Mouse (Mus musculus) midbrain, embryonic 11.5 days (tissue): ENCODE measurements around the gene Park7. TPM values are rescaled to one million over a fixed set of nuclear protein-coding genes. Genes with fewer than 3 reads are reported as not detected.
A peak's percentile ranks its signal among the peaks of the same experiment; 100 is the strongest.

ENCODE experiments used
- ATAC-seq: fragments of 200-750 bp; cut with Nextera tagmentation; 2 replicates; pipeline ENCODE4 v1.8.0; 2017; ENCODE audit warnings: moderate TSS enrichment, moderate library complexity; ENCODE audit not compliant: low FRiP score
- DNase-seq: peaks from one replicate; pipeline ENCODE4 v3.0.0; 2015; ENCODE audit warnings: low spot score; ENCODE audit errors: missing footprints
- H3K27ac ChIP-seq: fragments of 300-500 bp; sonication (generic); 2 replicates; pipeline ENCODE4 v1.5.1; 2014; ENCODE audit warnings: low read depth, low read length
- H3K27me3 ChIP-seq: fragments of 300-500 bp; sonication (generic); 2 replicates; pipeline ENCODE4 v1.6.1; 2014; ENCODE audit warnings: mild to moderate bottlenecking, low read length, moderate library complexity, mixed read lengths; ENCODE audit not compliant: control insufficient read depth, insufficient read depth
- H3K36me3 ChIP-seq: fragments of 300-500 bp; sonication (generic); 2 replicates; pipeline ENCODE4 v1.6.1; 2014; ENCODE audit warnings: mild to moderate bottlenecking, low read length, moderate library complexity, mixed read lengths; ENCODE audit not compliant: control insufficient read depth, insufficient read depth
- H3K4me1 ChIP-seq: fragments of 300-500 bp; sonication (generic); 2 replicates; pipeline ENCODE4 v1.6.1; 2014; ENCODE audit warnings: low read length; ENCODE audit not compliant: control insufficient read depth, insufficient read depth
- H3K4me2 ChIP-seq: fragments of 300-500 bp; sonication (generic); 2 replicates; pipeline ENCODE4 v1.6.1; 2014; ENCODE audit warnings: mild to moderate bottlenecking, moderate library complexity
- H3K4me3 ChIP-seq: fragments of 300-500 bp; sonication (generic); 2 replicates; pipeline ENCODE4 v1.5.1; 2014; ENCODE audit warnings: low read depth, low read length
- H3K9ac ChIP-seq: fragments of 300-500 bp; sonication (generic); 2 replicates; pipeline ENCODE4 v1.6.1; 2014; ENCODE audit warnings: low read length
- H3K9me3 ChIP-seq: fragments of 300-500 bp; sonication (generic); 2 replicates; pipeline ENCODE4 v1.6.1; 2016; ENCODE audit warnings: low read length; ENCODE audit not compliant: control insufficient read depth
- WGBS: fragments of 180-500 bp; shearing (Covaris S2); extraction: QIAGEN DNeasy Blood & Tissue Kit; methylation state at CpG from one replicate; pipeline ENCODE4 v1.1.7; 2014; 5-methylcytosine and 5-hydroxymethylcytosine counted together
- polyA plus RNA-seq: library from polyadenylated mRNA; unstranded; fragments of >200 nt; fragmentation: Nextera tagmentation; extraction: Ambion mirVana; gene quantifications from 2 replicates; pipeline ENCODE4 v1.2.1, GENCODE M21; 2014

The Park7 gene
- polyA plus RNA-seq, 1 experiment from 2014 or later = 406 TPM

GRCm38 (mm10) chr4:150902062-150902461 is 12.2 kb downstream of the Park7 start:
- no peak overlapping the region for H3K4me2 ChIP-seq
- no peak for ATAC-seq
- DNase-seq = peak; percentile 61
- H3K36me3 ChIP-seq = peaks cover 14% of the 10 kb centered on the region
- no peaks in the 10 kb centered on the region for H3K9me3 ChIP-seq
- no peaks in the 10 kb centered on the region for H3K4me1 ChIP-seq
- 92% methylated on average over 12 of the region's 12 CpGs for WGBS
- H3K9ac ChIP-seq = no peak overlapping the region
- no peak overlapping the region for H3K27ac ChIP-seq
- H3K4me3 ChIP-seq = no peak overlapping the region
- no peaks in the 10 kb centered on the region for H3K27me3 ChIP-seq

- H3K27ac ChIP-seq = no peak overlapping the region
- DNase-seq = peak; percentile 92
- H3K9me3 ChIP-seq = no peaks in the 10 kb centered on the region
- H3K4me2 ChIP-seq = no peak overlapping the region
- no peak overlapping the region for H3K9ac ChIP-seq
- WGBS = 59% methylated on average over 9 of the region's 9 CpGs
- no peaks in the 10 kb centered on the region for H3K27me3 ChIP-seq
- no peak for ATAC-seq
- peaks cover 17% of the 10 kb centered on the region for H3K36me3 ChIP-seq
- H3K4me1 ChIP-seq = no peaks in the 10 kb centered on the region
- H3K4me3 ChIP-seq = no peak overlapping the region
Observed at GRCm38 (mm10) chr4:150901651-150902050, 12.6 kb downstream of the Park7 start.

GRCm38 (mm10) chr4:150900486-150900885 is 13.8 kb downstream of the Park7 start:
- no peaks in the 10 kb centered on the region for H3K4me1 ChIP-seq
- no peak for ATAC-seq
- no peak overlapping the region for H3K9ac ChIP-seq
- WGBS = 95% methylated on average over 13 of the region's 13 CpGs
- no peak overlapping the region for H3K4me3 ChIP-seq
- no peaks in the 10 kb centered on the region for H3K27me3 ChIP-seq
- H3K27ac ChIP-seq = no peak overlapping the region
- DNase-seq = peak; percentile 47
- peaks cover 18% of the 10 kb centered on the region for H3K36me3 ChIP-seq
- no peak overlapping the region for H3K4me2 ChIP-seq
- no peaks in the 10 kb centered on the region for H3K9me3 ChIP-seq

- Histone ChIP-seq H3K4me3 (no peak overlapping the region), H3K4me1 (no peaks in the 10 kb centered on the region), H3K36me3 (peaks cover 18% of the 10 kb centered on the region), H3K4me2 (no peak overlapping the region), H3K9ac (no peak overlapping the region), H3K27ac (no peak overlapping the region), H3K27me3 (no peaks in the 10 kb centered on the region), H3K9me3 (no peaks in the 10 kb centered on the region)
- ATAC-seq (0 out of 2 replicates have a peak, but pooled peaks have one; percentile 40), DNase-seq (peak; percentile 92)
- WGBS = 62% methylated on average over 13 of the region's 13 CpGs
Observed at GRCm38 (mm10) chr4:150898716-150899365, 15.4 kb downstream of the Park7 start.

GRCm38 (mm10) chr4:150896896-150897624 is 17.2 kb downstream of the Park7 start:
- H3K36me3 ChIP-seq = peaks cover 16% of the 10 kb centered on the region
- ATAC-seq = no peak

GRCm38 (mm10) chr4:150894718-150895501 is 19.3 kb downstream of the Park7 start:
- peak; percentile 44 for DNase-seq
- Histone ChIP-seq H3K4me3 (no peak overlapping the region), H3K27me3 (no peaks in the 10 kb centered on the region), H3K36me3 (peaks cover 8% of the 10 kb centered on the region), H3K9ac (no peak overlapping the region), H3K4me1 (no peaks in the 10 kb centered on the region), H3K4me2 (no peak overlapping the region), H3K9me3 (no peaks in the 10 kb centered on the region), H3K27ac (no peak overlapping the region)
- no peak for ATAC-seq
- WGBS = 77% methylated on average over 8 of the region's 8 CpGs

More at GRCm38 (mm10) chr4:150896896-150897624, 17.2 kb downstream of the Park7 start:
- H3K9me3 ChIP-seq = no peaks in the 10 kb centered on the region
- H3K9ac ChIP-seq = no peak overlapping the region
- 96% methylated on average over 26 of the region's 26 CpGs for WGBS
- H3K4me1 ChIP-seq = no peaks in the 10 kb centered on the region
- no peaks in the 10 kb centered on the region for H3K27me3 ChIP-seq
- DNase-seq = peak; percentile 73
- H3K27ac ChIP-seq = no peak overlapping the region
- H3K4me2 ChIP-seq = no peak overlapping the region
- no peak overlapping the region for H3K4me3 ChIP-seq

- H3K4me3 ChIP-seq = no peak overlapping the region
- DNase-seq (no peak), ATAC-seq (no peak)
- no peaks in the 10 kb centered on the region for H3K27me3 ChIP-seq
- H3K36me3 ChIP-seq = no peaks in the 10 kb centered on the region; the same call in 1 of the 2 replicates
- H3K27ac ChIP-seq = no peak overlapping the region
- no peaks in the 10 kb centered on the region for H3K4me1 ChIP-seq
- 80% methylated on average over 5 of the region's 5 CpGs for WGBS
- H3K4me2 ChIP-seq = no peak overlapping the region
- H3K9ac ChIP-seq = no peak overlapping the region
- H3K9me3 ChIP-seq = no peaks in the 10 kb centered on the region
Observed at GRCm38 (mm10) chr4:150891308-150891707, 22.9 kb downstream of the Park7 start.

GRCm38 (mm10) chr4:150889955-150890315 is 24.3 kb downstream of the Park7 start:
- DNase-seq = no peak
- Histone ChIP-seq H3K4me1 (no peaks in the 10 kb centered on the region), H3K4me3 (no peak overlapping the region), H3K36me3 (no peaks in the 10 kb centered on the region), H3K27ac (no peak overlapping the region), H3K27me3 (no peaks in the 10 kb centered on the region), H3K9me3 (no peaks in the 10 kb centered on the region), H3K9ac (no peak overlapping the region), H3K4me2 (no peak overlapping the region)
- ATAC-seq = no peak
- 78% methylated on average over 13 of the region's 13 CpGs for whole genome bisulfite sequencing
